In the genomic region with DNA sequence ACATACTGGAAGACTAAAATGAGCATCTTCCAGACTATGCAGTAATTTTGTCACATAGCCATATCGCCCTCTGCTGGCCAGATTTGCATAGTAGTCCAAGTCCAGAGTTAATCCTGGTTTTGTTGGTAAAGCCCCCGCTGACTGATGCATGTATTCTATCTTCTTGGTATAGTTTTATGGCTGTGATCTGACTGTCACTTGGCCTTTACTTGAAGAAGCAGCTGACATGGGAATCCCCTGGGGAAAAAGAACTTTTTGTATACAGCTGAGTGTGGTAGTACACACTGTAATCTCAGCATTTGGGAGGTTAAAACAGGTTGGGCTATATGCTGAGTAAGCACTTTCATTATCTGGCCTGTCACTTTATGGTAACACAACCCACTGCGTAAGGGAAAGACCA, we compare ENCODE assay signal across 7 mouse cellular contexts. TPM values are rescaled to one million over a fixed set of nuclear protein-coding genes. Genes with fewer than 3 reads are reported as not detected.
A peak's percentile ranks its signal among the peaks of the same experiment; 100 is the strongest.
DNase-seq lines count a peak whose midpoint lies in the region; ATAC-seq lines count a peak whose summit lies in the region.

No protein-coding gene starts in this region.

- peak; percentile 64 for ATAC-seq in inflammation-experienced regulatory T-cells, adult 6 months

- intact Hi-C loops in left cerebral cortex, postnatal 10 days (cut with DNase I), result no loop called here

- peak; percentile 72 for DNase-seq in ZHBTc4 (ENCODE audit: low read depth, low spot score)
- DNase-seq in cerebellum, adult 9-10 months, result peak; percentile 82
- peak; percentile 80 to 90 for DNase-seq in frontal cortex, postnatal 36 days (ENCODE audit: low spot score in 2 of 2)
- peak; percentile 66 to 84 for DNase-seq in left cerebral cortex, postnatal 10 days (ENCODE audit: extremely low spot score in 1 of 2, low spot score in 2 of 2)
- peak; percentile 63 for DNase-seq in mesoderm, embryonic 11.5 days (ENCODE audit: low read depth, low spot score)
- peak; percentile 60 for DNase-seq in spleen, adult 12 weeks (ENCODE audit: low spot score)

RNA-seq across cellular contexts. Expression of a gene that starts 5.6 kb away (rescaled TPM):
- 1 to 10 TPM; 2.4 to 4.9 (median 3.4) TPM for polyA plus RNA-seq in inflammation-experienced regulatory T-cells, adult 6 months (2017; shearing (Covaris generic))
- total RNA-seq in left cerebral cortex, postnatal 10 days (2021), result 100 to 1,000 TPM; 211 to 214 TPM

RNA-seq across cellular contexts. Expression of a gene that starts 49.5 kb away (rescaled TPM):
- polyA plus RNA-seq in inflammation-experienced regulatory T-cells, adult 6 months (2017; shearing (Covaris generic)), result 10 to 100 TPM; 50.4 to 64.1 (median 53.7) TPM
- total RNA-seq in left cerebral cortex, postnatal 10 days (2021), result 100 to 1,000 TPM; 217 to 226 TPM

Comparison
In these comparisons a context has a peak if more than half of its experiments do, and no peak if none do; other contexts are left out.
1. Peak in every context shown above with its lines: DNase-seq and ATAC-seq.